In the genomic region with DNA sequence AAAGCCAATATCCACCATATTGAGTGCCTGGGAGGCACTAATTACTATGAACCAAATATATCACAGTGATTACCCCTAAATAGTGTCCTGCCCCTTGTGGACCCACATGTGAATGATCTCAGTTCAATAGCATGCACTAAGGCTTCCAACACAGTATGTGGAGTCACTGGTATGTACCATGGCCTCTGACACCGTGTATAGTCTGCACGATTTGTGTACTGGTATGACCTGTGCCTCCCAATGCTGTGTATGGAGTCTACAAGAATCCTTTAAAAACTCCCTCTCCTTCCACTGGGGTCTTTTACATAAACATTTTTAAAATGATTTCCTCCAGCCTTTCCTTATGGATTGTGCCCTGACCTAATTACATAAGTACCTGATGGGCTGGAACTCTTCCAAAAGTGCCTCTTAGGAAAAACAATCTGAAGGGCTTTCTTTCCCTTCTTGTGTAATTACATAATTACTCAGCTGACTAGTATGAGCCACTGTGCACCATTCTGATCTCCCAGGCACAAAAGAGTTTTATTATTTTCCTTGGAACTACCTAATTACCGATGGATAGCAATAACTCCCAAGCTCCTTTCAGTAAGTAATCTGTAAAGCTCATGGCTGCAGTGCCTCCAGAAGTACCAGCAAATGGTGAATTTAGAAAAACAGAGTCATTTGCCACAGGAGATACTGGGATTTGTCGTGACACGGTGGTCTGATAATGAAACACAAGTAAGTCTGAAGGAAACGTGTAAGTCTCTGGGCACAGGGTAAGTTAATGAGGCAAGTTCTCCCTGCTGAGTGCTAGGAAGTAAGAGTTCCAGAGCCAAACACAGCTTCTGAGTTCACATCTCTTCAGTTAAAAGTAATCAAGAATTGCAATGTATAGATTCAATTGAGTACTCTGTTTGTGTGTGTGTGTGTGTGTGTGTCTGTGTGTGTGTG, we compare ENCODE assay signal across 12 mouse cellular contexts.
DNase-seq lines count a peak whose midpoint lies in the region; ATAC-seq and TF ChIP-seq lines count a peak whose summit lies in the region.
"Had no signal": no experiment of that assay in that cellular context is flagged by ENCODE, and none has a peak within 500 bp of the region (broad histone marks: within the 10 kb centered on the region; RNA-seq: fewer than 3 reads in every experiment).

No protein-coding gene starts in this region.

- no peaks in the 10 kb centered on the region for H3K27me3 ChIP-seq in embryonic facial prominence, embryonic 11.5 days (ENCODE audit: control insufficient read depth, insufficient read depth, low read length)
- no peaks in the 10 kb centered on the region for H3K27me3 ChIP-seq in embryonic facial prominence, embryonic 10.5 days (replicated peaks; ENCODE audit: low read depth, poor library complexity, severe bottlenecking)
- H3K27me3 ChIP-seq in midbrain, embryonic 15.5 days (replicated peaks) = no peaks in the 10 kb centered on the region
- no peaks in the 10 kb centered on the region for H3K27me3 ChIP-seq in midbrain, embryonic 13.5 days
- no peaks in the 10 kb centered on the region for H3K27me3 ChIP-seq in lung, embryonic 15.5 days
- no peaks in the 10 kb centered on the region for H3K27me3 ChIP-seq in liver, postnatal 0 days (ENCODE audit: insufficient read depth, low read length)
- H3K27me3 ChIP-seq in kidney, embryonic 16.5 days (ENCODE audit: insufficient read depth, low read length) = no peaks in the 10 kb centered on the region
- H3K27me3 ChIP-seq: embryonic facial prominence, embryonic 13.5 days; liver, embryonic 15.5 days had no signal

- ATAC-seq in embryonic facial prominence, embryonic 11.5 days (replicated peaks; ENCODE audit: insufficient number of reproducible peaks, low FRiP score, low TSS enrichment, low read depth) = peak; percentile 74; the same call in 1 of the 2 replicates
- 0 out of 2 replicates have a peak, but pooled peaks have one; percentile 50 for ATAC-seq in midbrain, embryonic 15.5 days (replicated peaks)
- no peak for ATAC-seq in midbrain, embryonic 13.5 days
- peak; percentile 52; the same call in 1 of the 2 replicates for ATAC-seq in lung, embryonic 15.5 days (ENCODE audit: borderline replicate concordance, extremely low read depth, low FRiP score, low TSS enrichment)
- no peak for ATAC-seq in liver, postnatal 0 days
- no peak for ATAC-seq in kidney, embryonic 16.5 days (ENCODE audit: low FRiP score, low TSS enrichment)

- DNase-seq in embryonic facial prominence, embryonic 11.5 days (ENCODE audit: low spot score) = peak; percentile 43
- no peak for DNase-seq in embryonic facial prominence, embryonic 10.5 days (ENCODE audit: low spot score)
- DNase-seq in urinary bladder, postnatal 25 days (ENCODE audit: low spot score) = no peak
- DNase-seq in liver, postnatal 0 days = no peak
- DNase-seq: kidney, adult 2 months had no signal

- H3K4me2 ChIP-seq in embryonic facial prominence, embryonic 11.5 days (ENCODE audit: low read depth, low read length) = no peak overlapping the region
- no peak overlapping the region for H3K4me2 ChIP-seq in midbrain, embryonic 15.5 days
- no peak overlapping the region for H3K4me2 ChIP-seq in midbrain, embryonic 13.5 days (replicated peaks)
- no peak overlapping the region for H3K4me2 ChIP-seq in lung, embryonic 15.5 days
- H3K4me2 ChIP-seq in liver, postnatal 0 days (ENCODE audit: low read depth, low read length) = no peak overlapping the region
- H3K4me2 ChIP-seq in kidney, embryonic 16.5 days (replicated peaks; ENCODE audit: low read depth, low read length) = no peak overlapping the region
- H3K4me2 ChIP-seq: embryonic facial prominence, embryonic 13.5 days; liver, embryonic 15.5 days had no signal

- 55% methylated on average over 6 of the region's 6 CpGs for WGBS in embryonic facial prominence, embryonic 11.5 days
- WGBS in embryonic facial prominence, embryonic 10.5 days = 69% methylated on average over 6 of the region's 6 CpGs
- WGBS in midbrain, embryonic 15.5 days = 66% methylated on average over 6 of the region's 6 CpGs
- 79% methylated on average over 6 of the region's 6 CpGs for WGBS in midbrain, embryonic 13.5 days
- 41% methylated on average over 6 of the region's 6 CpGs for WGBS in lung, embryonic 15.5 days
- WGBS in liver, postnatal 0 days (ENCODE audit: insufficient replicate concordance) = 72% methylated on average over 6 of the region's 6 CpGs
- 60% methylated on average over 6 of the region's 6 CpGs for whole genome bisulfite sequencing in kidney, embryonic 16.5 days

- no peaks in the 10 kb centered on the region for H3K36me3 ChIP-seq in embryonic facial prominence, embryonic 11.5 days (replicated peaks; ENCODE audit: control insufficient read depth, insufficient read depth, low read depth, low read length)
- no peaks in the 10 kb centered on the region for H3K36me3 ChIP-seq in embryonic facial prominence, embryonic 10.5 days (replicated peaks)
- H3K36me3 ChIP-seq in midbrain, embryonic 15.5 days (replicated peaks) = no peaks in the 10 kb centered on the region
- H3K36me3 ChIP-seq in midbrain, embryonic 13.5 days = no peaks in the 10 kb centered on the region
- no peaks in the 10 kb centered on the region for H3K36me3 ChIP-seq in lung, embryonic 15.5 days
- no peaks in the 10 kb centered on the region for H3K36me3 ChIP-seq in liver, postnatal 0 days (replicated peaks; ENCODE audit: insufficient read depth, low read length)
- no peaks in the 10 kb centered on the region for H3K36me3 ChIP-seq in kidney, embryonic 16.5 days (ENCODE audit: insufficient read depth, low read length)
- H3K36me3 ChIP-seq: embryonic facial prominence, embryonic 13.5 days; liver, embryonic 15.5 days had no signal

- no peak overlapping the region for H3K4me3 ChIP-seq in embryonic facial prominence, embryonic 11.5 days (ENCODE audit: low read depth, low read length)
- no peak overlapping the region for H3K4me3 ChIP-seq in embryonic facial prominence, embryonic 10.5 days
- no peak overlapping the region for H3K4me3 ChIP-seq in midbrain, embryonic 15.5 days
- H3K4me3 ChIP-seq in midbrain, embryonic 13.5 days (replicated peaks) = no peak overlapping the region
- no peak overlapping the region for H3K4me3 ChIP-seq in lung, embryonic 15.5 days
- no peak overlapping the region for H3K4me3 ChIP-seq in liver, postnatal 0 days (ENCODE audit: low read depth, low read length)
- no peak overlapping the region for H3K4me3 ChIP-seq in kidney, embryonic 16.5 days (ENCODE audit: low read length)
- H3K4me3 ChIP-seq: embryonic facial prominence, embryonic 13.5 days; layer of hippocampus, adult 2 months; liver, embryonic 15.5 days had no signal

- H3K9ac ChIP-seq in embryonic facial prominence, embryonic 11.5 days (replicated peaks; ENCODE audit: low read length) = no peak overlapping the region
- no peak overlapping the region for H3K9ac ChIP-seq in midbrain, embryonic 15.5 days
- H3K9ac ChIP-seq in midbrain, embryonic 13.5 days (replicated peaks) = no peak overlapping the region
- no peak overlapping the region for H3K9ac ChIP-seq in lung, embryonic 15.5 days
- H3K9ac ChIP-seq in liver, postnatal 0 days (replicated peaks) = no peak overlapping the region
- H3K9ac ChIP-seq in kidney, embryonic 16.5 days (replicated peaks; ENCODE audit: low read length) = no peak overlapping the region
- H3K9ac ChIP-seq: embryonic facial prominence, embryonic 13.5 days; liver, embryonic 15.5 days had no signal

- no peaks in the 10 kb centered on the region for H3K9me3 ChIP-seq in embryonic facial prominence, embryonic 11.5 days (replicated peaks; ENCODE audit: control insufficient read depth, low read length)
- no peaks in the 10 kb centered on the region for H3K9me3 ChIP-seq in embryonic facial prominence, embryonic 10.5 days
- H3K9me3 ChIP-seq in midbrain, embryonic 15.5 days = no peaks in the 10 kb centered on the region
- no peaks in the 10 kb centered on the region for H3K9me3 ChIP-seq in midbrain, embryonic 13.5 days
- no peaks in the 10 kb centered on the region for H3K9me3 ChIP-seq in lung, embryonic 15.5 days
- no peaks in the 10 kb centered on the region for H3K9me3 ChIP-seq in liver, postnatal 0 days (ENCODE audit: low read length)
- no peaks in the 10 kb centered on the region for H3K9me3 ChIP-seq in kidney, embryonic 16.5 days (ENCODE audit: low read length)
- H3K9me3 ChIP-seq: embryonic facial prominence, embryonic 13.5 days; liver, embryonic 15.5 days had no signal

- no peak for TF ChIP-seq EP300 in liver, postnatal 0 days (IDR thresholded peaks at IDR 0.05; ENCODE audit: low read depth)

- no peaks in the 10 kb centered on the region for H3K4me1 ChIP-seq in embryonic facial prominence, embryonic 11.5 days (ENCODE audit: control insufficient read depth, insufficient read depth, low read length)
- H3K4me1 ChIP-seq in embryonic facial prominence, embryonic 10.5 days = peaks cover 15% of the 10 kb centered on the region
- H3K4me1 ChIP-seq in midbrain, embryonic 15.5 days = no peaks in the 10 kb centered on the region
- no peaks in the 10 kb centered on the region for H3K4me1 ChIP-seq in midbrain, embryonic 13.5 days (replicated peaks)
- peaks cover 16% of the 10 kb centered on the region for H3K4me1 ChIP-seq in lung, embryonic 15.5 days
- no peaks in the 10 kb centered on the region for H3K4me1 ChIP-seq in liver, postnatal 0 days (ENCODE audit: insufficient read depth)
- peaks cover 11% of the 10 kb centered on the region for H3K4me1 ChIP-seq in kidney, embryonic 16.5 days (ENCODE audit: insufficient read depth, low read length)
- H3K4me1 ChIP-seq: liver, embryonic 15.5 days had no signal

- H3K27ac ChIP-seq in embryonic facial prominence, embryonic 11.5 days (replicated peaks; ENCODE audit: low read depth, low read length) = no peak overlapping the region
- no peak overlapping the region for H3K27ac ChIP-seq in embryonic facial prominence, embryonic 10.5 days (replicated peaks)
- H3K27ac ChIP-seq in midbrain, embryonic 15.5 days = no peak overlapping the region
- H3K27ac ChIP-seq in midbrain, embryonic 13.5 days = no peak overlapping the region
- no peak overlapping the region for H3K27ac ChIP-seq in lung, embryonic 15.5 days
- no peak overlapping the region for H3K27ac ChIP-seq in liver, postnatal 0 days (ENCODE audit: low read depth)
- no peak overlapping the region for H3K27ac ChIP-seq in kidney, embryonic 16.5 days (ENCODE audit: low read length)
- H3K27ac ChIP-seq: embryonic facial prominence, embryonic 13.5 days; layer of hippocampus, adult 2 months; liver, embryonic 15.5 days had no signal

- TF ChIP-seq CTCF in liver, postnatal 0 days (IDR thresholded peaks at IDR 0.05; ENCODE audit: low read depth) = no peak

Comparison
In these comparisons a context has a peak if more than half of its experiments do, and no peak if none do; other contexts are left out.
1. ATAC-seq: peak in embryonic facial prominence, embryonic 11.5 days (single experiment), midbrain, embryonic 15.5 days (single experiment) and lung, embryonic 15.5 days (single experiment); none in midbrain, embryonic 13.5 days (single experiment), liver, postnatal 0 days (single experiment) and kidney, embryonic 16.5 days (single experiment).